Mouse (Mus musculus): ENCODE measurements around the gene Glo1. TPM values are rescaled to one million over a fixed set of nuclear protein-coding genes. Genes with fewer than 3 reads are reported as not detected.

Glo1 gene
- polyA plus RNA-seq, 1 experiment from 2014 or later, result 156 TPM

DNA sequence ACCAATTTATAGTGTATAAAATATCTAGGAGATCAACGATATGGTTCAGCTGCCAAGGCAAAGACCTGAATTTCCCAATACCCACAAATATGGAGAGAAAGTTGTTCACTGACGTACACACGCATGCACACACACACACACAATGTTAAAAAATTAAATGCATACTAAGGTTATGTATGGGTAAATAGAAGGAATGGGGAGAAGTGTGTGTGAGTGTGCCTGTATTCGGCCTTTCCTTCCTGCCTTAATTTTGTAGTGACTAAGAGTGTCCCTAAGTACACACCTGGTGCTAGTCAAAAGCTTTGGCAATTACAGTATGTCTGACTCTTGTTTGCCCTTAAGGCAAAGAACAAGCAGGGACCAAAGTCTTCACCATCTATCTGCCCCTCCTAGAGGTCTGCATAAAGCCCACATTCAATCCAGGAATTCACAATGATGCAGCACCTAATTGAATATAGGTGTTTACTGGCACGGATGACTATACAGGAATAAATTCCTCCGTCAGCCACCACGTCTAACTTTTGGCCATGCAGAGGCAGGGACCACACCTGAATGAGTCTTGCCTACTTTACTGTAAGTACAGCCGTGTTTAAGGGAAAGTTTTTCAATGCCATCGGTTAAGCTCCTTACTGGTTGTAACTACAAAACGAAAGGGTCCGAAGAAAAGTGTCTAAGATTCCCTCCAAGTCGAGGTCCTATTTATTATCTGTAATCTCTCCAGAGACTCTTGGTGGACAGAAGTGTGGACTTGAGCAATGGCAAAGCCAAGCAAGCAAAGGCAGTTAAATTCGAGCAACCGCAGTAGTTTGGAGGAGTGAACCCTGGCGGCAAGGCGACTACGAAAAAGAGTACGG lies 15.2 kb downstream of the Glo1 start:
- H3K9ac ChIP-seq (replicated peaks), result peak overlapping the region; percentile 76
- H3K27ac ChIP-seq, result peak overlapping the region; percentile 79; the same call in 1 of the 2 replicates
- H3K9me3 ChIP-seq, result no peaks in the 10 kb centered on the region
- no peaks in the 10 kb centered on the region for H3K36me3 ChIP-seq
- no peaks in the 10 kb centered on the region for H3K27me3 ChIP-seq
- H3K4me2 ChIP-seq (replicated peaks), result peak overlapping the region; percentile 72
- no peak for ATAC-seq
- WGBS, result 26% methylated on average over 18 of the region's 18 CpGs
- peak overlapping the region; percentile 59 for H3K4me3 ChIP-seq (replicated peaks)
- H3K4me1 ChIP-seq (replicated peaks), result peaks cover 25% of the 10 kb centered on the region

DNA sequence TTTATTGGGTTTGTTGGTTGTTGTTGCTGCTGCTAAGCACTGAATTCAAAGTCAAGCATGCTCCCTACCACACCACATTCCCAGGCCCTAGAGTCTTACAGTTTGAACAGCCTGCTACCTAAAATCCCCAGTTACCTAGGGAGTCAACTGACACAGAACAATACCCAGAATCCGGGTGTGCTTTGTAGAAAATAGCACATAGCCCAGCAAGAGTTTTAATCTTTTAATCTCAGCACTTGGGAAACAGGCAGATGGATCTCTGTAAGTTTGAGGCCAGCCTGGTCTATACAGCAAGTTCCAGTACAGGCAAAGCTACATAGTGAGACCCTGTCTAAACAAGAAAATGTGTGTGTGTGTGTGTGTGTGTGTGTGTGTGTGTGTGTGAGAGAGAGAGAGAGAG lies 15.9 kb downstream of the Glo1 start:
- H3K9ac ChIP-seq (replicated peaks), result no peak overlapping the region
- no peaks in the 10 kb centered on the region for H3K36me3 ChIP-seq
- no peak for ATAC-seq
- WGBS, result 41% methylated on average over 1 of the region's 1 CpGs
- H3K9me3 ChIP-seq, result no peaks in the 10 kb centered on the region
- H3K4me2 ChIP-seq (replicated peaks), result no peak overlapping the region
- H3K27ac ChIP-seq, result no peak overlapping the region
- H3K4me1 ChIP-seq (replicated peaks), result peaks cover 25% of the 10 kb centered on the region
- H3K4me3 ChIP-seq (replicated peaks), result no peak overlapping the region
- H3K27me3 ChIP-seq, result no peaks in the 10 kb centered on the region

GRCm38 (mm10) chr17:30609980-30610307 lies 16.7 kb downstream of the Glo1 start:
- no peaks in the 10 kb centered on the region for H3K27me3 ChIP-seq
- no peaks in the 10 kb centered on the region for H3K36me3 ChIP-seq
- H3K9me3 ChIP-seq, result no peaks in the 10 kb centered on the region
- H3K4me2 ChIP-seq (replicated peaks), result no peak overlapping the region
- H3K27ac ChIP-seq, result no peak overlapping the region
- peaks cover 25% of the 10 kb centered on the region for H3K4me1 ChIP-seq (replicated peaks)
- WGBS, result 91% methylated on average over 5 of the region's 5 CpGs
- ATAC-seq, result no peak
- H3K4me3 ChIP-seq (replicated peaks), result no peak overlapping the region
- no peak overlapping the region for H3K9ac ChIP-seq (replicated peaks)

DNA sequence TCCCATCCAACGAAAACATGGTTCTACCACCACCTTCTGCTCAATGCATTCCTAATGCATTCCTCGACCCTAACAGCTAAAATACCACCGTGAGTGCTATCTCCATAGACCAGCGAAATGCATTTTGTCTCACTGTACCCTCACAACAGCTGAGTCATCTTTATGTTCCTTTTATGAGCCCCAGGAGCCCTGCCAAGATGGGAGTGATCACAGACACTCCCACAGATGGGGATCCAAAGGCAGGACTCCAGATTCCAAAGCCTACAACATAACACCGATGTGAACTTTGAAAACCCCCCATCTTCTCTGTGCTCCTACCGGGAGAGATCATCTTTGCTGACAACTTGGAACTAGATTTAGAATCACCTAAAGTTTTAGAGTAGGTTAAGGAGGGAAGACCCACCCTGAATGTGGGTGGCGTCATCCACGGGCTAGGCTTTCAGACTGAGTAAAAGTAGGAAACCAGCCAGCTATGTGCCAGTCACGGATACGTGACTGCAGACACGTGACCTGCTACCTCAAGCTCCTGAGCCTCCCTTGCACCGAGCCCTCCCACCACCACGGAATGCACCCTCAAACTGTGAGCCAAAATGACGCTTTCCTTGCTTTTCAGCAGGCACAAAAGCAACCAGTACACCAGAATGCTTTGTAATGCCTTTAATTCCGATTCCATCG lies 17.2 kb downstream of the Glo1 start:
- H3K4me2 ChIP-seq (replicated peaks), result no peak overlapping the region
- H3K27me3 ChIP-seq, result no peaks in the 10 kb centered on the region
- peaks cover 25% of the 10 kb centered on the region for H3K4me1 ChIP-seq (replicated peaks)
- H3K9me3 ChIP-seq, result no peaks in the 10 kb centered on the region
- H3K36me3 ChIP-seq, result no peaks in the 10 kb centered on the region
- no peak overlapping the region for H3K4me3 ChIP-seq (replicated peaks)
- no peak overlapping the region for H3K9ac ChIP-seq (replicated peaks)
- WGBS, result 92% methylated on average over 16 of the region's 16 CpGs
- no peak for ATAC-seq
- H3K27ac ChIP-seq, result no peak overlapping the region

DNA sequence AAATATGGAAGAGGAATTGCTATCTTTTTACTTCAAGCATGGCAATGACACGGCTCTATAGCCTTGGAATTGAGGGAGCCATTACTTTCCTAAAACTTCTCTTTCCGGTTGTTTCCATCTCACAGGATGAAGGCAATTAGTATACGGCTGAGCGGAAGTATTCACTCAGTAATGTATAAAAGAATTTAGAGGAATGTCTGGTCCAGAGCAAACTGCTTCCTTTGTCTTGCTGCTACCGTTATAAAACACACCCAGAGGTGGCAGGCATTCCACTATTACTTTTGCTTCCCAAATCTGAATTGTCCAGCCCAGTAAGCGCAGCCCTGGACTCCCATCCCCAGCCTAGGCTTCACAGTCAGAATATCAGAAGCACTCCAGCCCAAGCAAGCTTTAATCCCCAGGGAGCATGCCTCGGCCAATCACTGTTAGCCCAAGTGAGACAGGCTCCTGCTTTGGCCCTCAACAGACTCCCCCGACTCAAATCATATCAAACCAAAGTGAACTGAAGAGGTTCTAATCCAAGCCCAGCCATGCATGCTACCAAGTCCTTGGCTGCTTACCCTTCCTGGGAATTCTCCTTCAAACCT lies 18.7 kb downstream of the Glo1 start:
- no peak overlapping the region for H3K27ac ChIP-seq
- H3K4me1 ChIP-seq (replicated peaks), result peaks cover 25% of the 10 kb centered on the region
- no peak for ATAC-seq
- H3K4me3 ChIP-seq (replicated peaks), result no peak overlapping the region
- no peak overlapping the region for H3K4me2 ChIP-seq (replicated peaks)
- WGBS, result 53% methylated on average over 8 of the region's 8 CpGs
- H3K27me3 ChIP-seq, result no peaks in the 10 kb centered on the region
- H3K36me3 ChIP-seq, result peaks cover 8% of the 10 kb centered on the region
- no peaks in the 10 kb centered on the region for H3K9me3 ChIP-seq
- no peak overlapping the region for H3K9ac ChIP-seq (replicated peaks)

GRCm38 (mm10) chr17:30607330-30607729 lies 19.3 kb downstream of the Glo1 start:
- H3K4me1 ChIP-seq (replicated peaks), result peaks cover 25% of the 10 kb centered on the region
- no peak overlapping the region for H3K9ac ChIP-seq (replicated peaks)
- H3K27ac ChIP-seq, result no peak overlapping the region
- H3K9me3 ChIP-seq, result no peaks in the 10 kb centered on the region
- WGBS, result 89% methylated on average over 7 of the region's 7 CpGs
- ATAC-seq, result no peak
- H3K27me3 ChIP-seq, result no peaks in the 10 kb centered on the region
- H3K36me3 ChIP-seq, result peaks cover 15% of the 10 kb centered on the region
- H3K4me3 ChIP-seq (replicated peaks), result no peak overlapping the region
- no peak overlapping the region for H3K4me2 ChIP-seq (replicated peaks)

DNA sequence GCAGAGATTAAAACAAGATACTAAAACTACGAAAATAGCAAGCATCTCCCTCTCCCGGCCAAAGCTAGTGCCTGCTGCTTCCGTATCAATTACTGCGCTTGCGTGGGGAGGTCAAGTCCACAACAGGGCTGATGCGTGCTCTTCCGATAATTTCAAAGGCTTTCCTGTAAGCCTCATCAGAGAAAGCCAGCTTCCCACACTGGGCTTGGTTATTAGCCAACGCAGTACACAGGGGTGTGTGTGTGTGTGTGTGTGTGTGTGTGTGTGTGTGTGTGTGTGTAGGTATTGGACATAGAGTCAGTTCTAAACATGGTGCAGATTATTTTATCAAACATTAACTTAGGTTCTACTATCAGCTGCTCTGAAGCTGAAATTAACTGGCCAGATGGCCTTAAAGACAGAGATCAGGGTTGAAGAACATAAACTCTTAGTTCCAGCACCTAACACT lies 20.0 kb downstream of the Glo1 start:
- no peak for ATAC-seq
- Histone ChIP-seq H3K4me1 (replicated peaks) (peaks cover 20% of the 10 kb centered on the region), H3K4me3 (replicated peaks) (no peak overlapping the region), H3K27me3 (no peaks in the 10 kb centered on the region), H3K9ac (replicated peaks) (no peak overlapping the region), H3K36me3 (peaks cover 22% of the 10 kb centered on the region), H3K9me3 (no peaks in the 10 kb centered on the region), H3K4me2 (replicated peaks) (no peak overlapping the region), H3K27ac (no peak overlapping the region)
- 84% methylated on average over 8 of the region's 8 CpGs for WGBS

DNA sequence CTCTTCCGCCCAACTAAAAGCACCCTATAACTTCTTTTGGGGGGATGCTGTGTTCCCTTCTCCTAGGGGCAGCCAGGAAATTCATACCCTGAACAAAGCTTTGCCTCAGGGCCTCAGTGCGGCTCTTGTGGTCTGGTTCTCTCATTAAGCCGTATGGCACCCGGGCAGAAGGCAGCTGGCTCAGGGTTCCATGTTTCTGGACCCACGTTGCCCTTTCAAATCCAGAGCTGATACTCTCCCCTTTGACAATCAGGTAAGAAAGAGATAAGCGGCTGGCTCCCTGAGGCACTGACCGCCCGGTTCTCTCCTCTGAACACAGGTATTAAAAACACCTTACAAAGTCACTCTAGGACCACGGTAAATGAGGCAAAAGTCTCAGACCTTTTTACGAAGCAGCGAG lies 20.5 kb downstream of the Glo1 start:
- no peak overlapping the region for H3K9ac ChIP-seq (replicated peaks)
- no peaks in the 10 kb centered on the region for H3K9me3 ChIP-seq
- WGBS, result 86% methylated on average over 11 of the region's 11 CpGs
- H3K4me3 ChIP-seq (replicated peaks), result no peak overlapping the region
- no peaks in the 10 kb centered on the region for H3K27me3 ChIP-seq
- no peak overlapping the region for H3K4me2 ChIP-seq (replicated peaks)
- H3K27ac ChIP-seq, result no peak overlapping the region
- peaks cover 22% of the 10 kb centered on the region for H3K36me3 ChIP-seq
- ATAC-seq, result no peak
- H3K4me1 ChIP-seq (replicated peaks), result peaks cover 16% of the 10 kb centered on the region

GRCm38 (mm10) chr17:30605001-30605400 lies 21.7 kb downstream of the Glo1 start:
- WGBS, result 89% methylated on average over 5 of the region's 5 CpGs

DNA sequence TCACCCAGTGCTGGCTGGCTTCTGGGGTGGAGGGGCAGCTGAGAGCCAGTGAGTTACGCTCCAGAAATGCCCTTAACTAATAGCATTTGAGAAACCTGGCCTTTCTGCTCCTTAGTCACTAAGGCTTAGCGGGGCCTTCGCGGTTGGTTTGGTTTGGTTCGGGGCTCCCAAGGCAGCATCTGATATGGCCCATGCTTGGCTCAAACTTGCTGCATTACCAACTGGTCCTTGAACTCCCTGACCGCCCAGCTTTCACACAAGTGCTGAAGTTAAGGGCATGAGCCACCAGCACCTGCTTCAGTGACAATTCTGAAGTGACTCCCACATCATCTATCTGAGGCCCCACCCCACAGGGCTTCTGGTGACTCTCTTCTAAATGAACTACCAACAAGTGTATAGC lies 22.4 kb downstream of the Glo1 start:
- Histone ChIP-seq H3K4me3 (replicated peaks) (no peak overlapping the region), H3K27me3 (no peaks in the 10 kb centered on the region), H3K27ac (no peak overlapping the region), H3K4me1 (replicated peaks) (peaks cover 13% of the 10 kb centered on the region), H3K36me3 (peaks cover 33% of the 10 kb centered on the region), H3K9me3 (no peaks in the 10 kb centered on the region), H3K4me2 (replicated peaks) (no peak overlapping the region), H3K9ac (replicated peaks) (no peak overlapping the region)
- WGBS, result 92% methylated on average over 6 of the region's 6 CpGs
- ATAC-seq, result no peak

More at GRCm38 (mm10) chr17:30605001-30605400, 21.7 kb downstream of the Glo1 start:
- Histone ChIP-seq H3K36me3 (peaks cover 28% of the 10 kb centered on the region), H3K4me2 (replicated peaks) (no peak overlapping the region), H3K4me3 (replicated peaks) (no peak overlapping the region), H3K27ac (no peak overlapping the region), H3K9ac (replicated peaks) (no peak overlapping the region), H3K27me3 (no peaks in the 10 kb centered on the region), H3K4me1 (replicated peaks) (peaks cover 13% of the 10 kb centered on the region), H3K9me3 (no peaks in the 10 kb centered on the region)
- ATAC-seq, result no peak

GRCm38 (mm10) chr17:30602175-30602574 lies 24.5 kb downstream of the Glo1 start:
- no peak overlapping the region for H3K4me2 ChIP-seq (replicated peaks)
- no peaks in the 10 kb centered on the region for H3K9me3 ChIP-seq
- no peak overlapping the region for H3K27ac ChIP-seq
- H3K9ac ChIP-seq (replicated peaks), result no peak overlapping the region
- H3K4me3 ChIP-seq (replicated peaks), result no peak overlapping the region
- 95% methylated on average over 14 of the region's 14 CpGs for WGBS
- H3K36me3 ChIP-seq, result peaks cover 50% of the 10 kb centered on the region
- no peaks in the 10 kb centered on the region for H3K27me3 ChIP-seq
- no peaks in the 10 kb centered on the region for H3K4me1 ChIP-seq (replicated peaks)
- no peak for ATAC-seq

GRCm38 (mm10) chr17:30598300-30598699 lies 28.4 kb downstream of the Glo1 start:
- no peaks in the 10 kb centered on the region for H3K27me3 ChIP-seq
- H3K9me3 ChIP-seq, result no peaks in the 10 kb centered on the region
- H3K27ac ChIP-seq, result no peak overlapping the region
- no peak for ATAC-seq
- H3K36me3 ChIP-seq, result peaks cover 61% of the 10 kb centered on the region
- no peak overlapping the region for H3K9ac ChIP-seq (replicated peaks)
- no peak overlapping the region for H3K4me2 ChIP-seq (replicated peaks)
- no peak overlapping the region for H3K4me3 ChIP-seq (replicated peaks)
- peaks cover 15% of the 10 kb centered on the region for H3K4me1 ChIP-seq (replicated peaks)
- WGBS, result 82% methylated on average over 5 of the region's 5 CpGs
